Mouse (Mus musculus) neural tube, embryonic 15.5 days (tissue): ENCODE measurements around the gene Fam129a. TPM values are rescaled to one million over a fixed set of nuclear protein-coding genes. Genes with fewer than 3 reads are reported as not detected.

ENCODE experiments used
- ATAC-seq: fragments of 200-750 bp; cut with Nextera tagmentation; 2 replicates; pipeline ENCODE4 v1.8.0; 2017; ENCODE audit warnings: mild to moderate bottlenecking, moderate TSS enrichment, moderate library complexity; ENCODE audit not compliant: low FRiP score
- H3K27ac ChIP-seq: fragments of 300-500 bp; sonication (generic); replicated peaks from 2 replicates; pipeline ENCODE4 v1.5.1; 2015; ENCODE audit warnings: mild to moderate bottlenecking, inconsistent platforms
- H3K27me3 ChIP-seq: fragments of 300-500 bp; sonication (generic); replicated peaks from 2 replicates; pipeline ENCODE4 v1.6.1; 2015; ENCODE audit warnings: inconsistent platforms
- H3K36me3 ChIP-seq: fragments of 300-500 bp; sonication (generic); 2 replicates; pipeline ENCODE4 v1.6.1; 2015; ENCODE audit warnings: inconsistent platforms
- H3K4me1 ChIP-seq: fragments of 300-500 bp; sonication (generic); 2 replicates; pipeline ENCODE4 v1.6.1; 2015; ENCODE audit warnings: inconsistent platforms
- H3K4me2 ChIP-seq: fragments of 300-500 bp; sonication (generic); 2 replicates; pipeline ENCODE4 v1.6.1; 2015; ENCODE audit warnings: inconsistent platforms, mild to moderate bottlenecking, moderate library complexity
- H3K4me3 ChIP-seq: fragments of 300-500 bp; sonication (generic); replicated peaks from 2 replicates; pipeline ENCODE4 v1.5.1; 2015; ENCODE audit warnings: mild to moderate bottlenecking, inconsistent platforms
- H3K9ac ChIP-seq: fragments of 300-500 bp; sonication (generic); replicated peaks from 2 replicates; pipeline ENCODE4 v1.6.1; 2015; ENCODE audit warnings: mild to moderate bottlenecking, inconsistent platforms
- H3K9me3 ChIP-seq: fragments of 300-500 bp; sonication (generic); replicated peaks from 2 replicates; pipeline ENCODE4 v1.6.1; 2016; ENCODE audit warnings: inconsistent platforms
- WGBS: fragments of 180-500 bp; shearing (Covaris S2); methylation state at CpG from one replicate; pipeline ENCODE4 v1.1.7; 2015; ENCODE audit warnings: mixed read lengths; 5-methylcytosine and 5-hydroxymethylcytosine counted together
- polyA plus RNA-seq: library from polyadenylated mRNA; unstranded; fragments of >200 nt; fragmentation: Nextera tagmentation; extraction: Ambion mirVana; gene quantifications from 2 replicates; pipeline ENCODE4 v1.2.1, GENCODE M21; 2015

Gene Fam129a
- polyA plus RNA-seq, 1 experiment from 2014 or later = 3.6 TPM

- H3K27me3 ChIP-seq = no peaks in the 10 kb centered on the region
- 81% methylated on average over 19 of the region's 19 CpGs for WGBS
- no peaks in the 10 kb centered on the region for H3K4me1 ChIP-seq
- no peak overlapping the region for H3K4me2 ChIP-seq
- no peaks in the 10 kb centered on the region for H3K36me3 ChIP-seq
- no peaks in the 10 kb centered on the region for H3K9me3 ChIP-seq
- no peak overlapping the region for H3K4me3 ChIP-seq
- H3K27ac ChIP-seq = 0 out of 2 replicates have a peak overlapping the region, but pooled peaks have one; percentile 13
- H3K9ac ChIP-seq = no peak overlapping the region
- no peak for ATAC-seq
Observed at GRCm38 (mm10) chr1:151658291-151658830, 87.4 kb downstream of the Fam129a start.

- H3K27ac ChIP-seq = no peak overlapping the region
- WGBS = 81% methylated on average over 8 of the region's 8 CpGs
- no peaks in the 10 kb centered on the region for H3K36me3 ChIP-seq
- H3K4me3 ChIP-seq = no peak overlapping the region
- H3K9me3 ChIP-seq = no peaks in the 10 kb centered on the region
- no peak overlapping the region for H3K9ac ChIP-seq
- no peak overlapping the region for H3K4me2 ChIP-seq
- no peaks in the 10 kb centered on the region for H3K4me1 ChIP-seq
- ATAC-seq = no peak
- no peaks in the 10 kb centered on the region for H3K27me3 ChIP-seq
Observed at GRCm38 (mm10) chr1:151659636-151660035, 88.7 kb downstream of the Fam129a start.

- Histone ChIP-seq H3K27me3 (no peaks in the 10 kb centered on the region), H3K27ac (no peak overlapping the region), H3K9ac (no peak overlapping the region), H3K9me3 (no peaks in the 10 kb centered on the region), H3K4me3 (no peak overlapping the region), H3K36me3 (no peaks in the 10 kb centered on the region), H3K4me2 (no peak overlapping the region), H3K4me1 (no peaks in the 10 kb centered on the region)
- ATAC-seq = no peak
- WGBS = 90% methylated on average over 4 of the region's 4 CpGs
Observed at GRCm38 (mm10) chr1:151660251-151660650, 89.3 kb downstream of the Fam129a start.

- no peak overlapping the region for H3K9ac ChIP-seq
- H3K4me2 ChIP-seq = no peak overlapping the region
- ATAC-seq = no peak
- no peaks in the 10 kb centered on the region for H3K9me3 ChIP-seq
- H3K4me3 ChIP-seq = no peak overlapping the region
- no peaks in the 10 kb centered on the region for H3K4me1 ChIP-seq
- 89% methylated on average over 6 of the region's 6 CpGs for WGBS
- no peaks in the 10 kb centered on the region for H3K36me3 ChIP-seq
- no peak overlapping the region for H3K27ac ChIP-seq
- no peaks in the 10 kb centered on the region for H3K27me3 ChIP-seq
Observed at GRCm38 (mm10) chr1:151660883-151661282, 89.9 kb downstream of the Fam129a start.

- Histone ChIP-seq H3K36me3 (no peaks in the 10 kb centered on the region), H3K9ac (no peak overlapping the region), H3K4me2 (no peak overlapping the region), H3K4me1 (no peaks in the 10 kb centered on the region), H3K27me3 (no peaks in the 10 kb centered on the region), H3K4me3 (no peak overlapping the region), H3K9me3 (no peaks in the 10 kb centered on the region), H3K27ac (no peak overlapping the region)
- no peak for ATAC-seq
- 90% methylated on average over 7 of the region's 7 CpGs for WGBS
Observed at GRCm38 (mm10) chr1:151661684-151662439, 90.9 kb downstream of the Fam129a start.

GRCm38 (mm10) chr1:151662958-151663357 is 92.0 kb downstream of the Fam129a start:
- Histone ChIP-seq H3K4me2 (no peak overlapping the region), H3K27me3 (no peaks in the 10 kb centered on the region), H3K4me1 (no peaks in the 10 kb centered on the region), H3K36me3 (no peaks in the 10 kb centered on the region), H3K4me3 (no peak overlapping the region), H3K9ac (no peak overlapping the region), H3K9me3 (no peaks in the 10 kb centered on the region), H3K27ac (no peak overlapping the region)
- ATAC-seq = no peak
- WGBS = 70% methylated on average over 6 of the region's 6 CpGs

GRCm38 (mm10) chr1:151664384-151664783 is 93.4 kb downstream of the Fam129a start:
- Histone ChIP-seq H3K36me3 (no peaks in the 10 kb centered on the region), H3K4me2 (no peak overlapping the region), H3K9ac (no peak overlapping the region), H3K27me3 (no peaks in the 10 kb centered on the region), H3K9me3 (no peaks in the 10 kb centered on the region), H3K4me1 (no peaks in the 10 kb centered on the region), H3K27ac (no peak overlapping the region), H3K4me3 (no peak overlapping the region)
- ATAC-seq = no peak
- 91% methylated on average over 10 of the region's 10 CpGs for WGBS

- Histone ChIP-seq H3K27me3 (no peaks in the 10 kb centered on the region), H3K36me3 (no peaks in the 10 kb centered on the region), H3K4me2 (no peak overlapping the region), H3K9ac (no peak overlapping the region), H3K9me3 (no peaks in the 10 kb centered on the region), H3K27ac (no peak overlapping the region), H3K4me1 (no peaks in the 10 kb centered on the region), H3K4me3 (no peak overlapping the region)
- WGBS = 90% methylated on average over 7 of the region's 7 CpGs
- no peak for ATAC-seq
Observed at GRCm38 (mm10) chr1:151664837-151665431, 93.9 kb downstream of the Fam129a start.

- Histone ChIP-seq H3K36me3 (no peaks in the 10 kb centered on the region), H3K4me3 (no peak overlapping the region), H3K4me1 (no peaks in the 10 kb centered on the region), H3K4me2 (no peak overlapping the region), H3K27ac (no peak overlapping the region), H3K27me3 (no peaks in the 10 kb centered on the region), H3K9ac (no peak overlapping the region), H3K9me3 (no peaks in the 10 kb centered on the region)
- WGBS = 90% methylated on average over 10 of the region's 10 CpGs
- no peak for ATAC-seq
Observed at GRCm38 (mm10) chr1:151667351-151668074, 96.5 kb downstream of the Fam129a start.

- Histone ChIP-seq H3K36me3 (no peaks in the 10 kb centered on the region), H3K9me3 (no peaks in the 10 kb centered on the region), H3K4me3 (no peak overlapping the region), H3K27ac (no peak overlapping the region), H3K9ac (no peak overlapping the region), H3K4me1 (no peaks in the 10 kb centered on the region), H3K4me2 (no peak overlapping the region), H3K27me3 (no peaks in the 10 kb centered on the region)
- ATAC-seq = peak; percentile 72
- WGBS = 77% methylated on average over 9 of the region's 9 CpGs
Observed at GRCm38 (mm10) chr1:151670006-151670591, 99.1 kb downstream of the Fam129a start.

- no peak overlapping the region for H3K27ac ChIP-seq
- H3K9ac ChIP-seq = no peak overlapping the region
- WGBS = 67% methylated on average over 5 of the region's 5 CpGs
- ATAC-seq = no peak
- peaks cover 4% of the 10 kb centered on the region; the same call in 1 of the 2 replicates for H3K4me1 ChIP-seq
- no peaks in the 10 kb centered on the region for H3K36me3 ChIP-seq
- H3K4me2 ChIP-seq = no peak overlapping the region
- no peak overlapping the region for H3K4me3 ChIP-seq
- H3K27me3 ChIP-seq = no peaks in the 10 kb centered on the region
- H3K9me3 ChIP-seq = no peaks in the 10 kb centered on the region
Observed at GRCm38 (mm10) chr1:151675684-151676083, 104.7 kb downstream of the Fam129a start.
